Mouse (Mus musculus) urinary bladder, postnatal 14 days (tissue): ENCODE measurements around the gene Klhl31.

Source experiments
- DNase-seq: peaks from one replicate; pipeline ENCODE4 v3.0.0; 2021; ENCODE audit warnings: low spot score

Gene Klhl31

DNA sequence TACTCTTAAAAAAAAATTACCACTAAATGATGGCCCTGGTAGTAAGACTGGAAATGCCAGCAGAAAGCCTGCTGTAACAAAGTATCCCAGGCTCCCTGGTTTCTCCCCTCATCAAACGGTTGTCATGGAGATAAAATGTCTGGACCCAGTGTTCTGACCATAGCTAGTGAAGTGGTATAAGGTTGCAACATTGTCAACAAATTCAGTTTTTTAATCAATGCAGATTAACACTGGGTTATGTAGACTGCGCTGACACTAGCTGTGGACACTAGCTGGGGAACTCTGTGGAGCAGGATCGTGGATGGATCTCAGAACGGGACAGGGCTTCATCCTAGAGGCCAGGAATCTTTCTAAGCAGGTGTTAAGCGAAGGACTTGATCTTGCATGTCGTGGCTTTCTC is 70.2 kb downstream of the Klhl31 start:
- DNase-seq, result no peak

DNA sequence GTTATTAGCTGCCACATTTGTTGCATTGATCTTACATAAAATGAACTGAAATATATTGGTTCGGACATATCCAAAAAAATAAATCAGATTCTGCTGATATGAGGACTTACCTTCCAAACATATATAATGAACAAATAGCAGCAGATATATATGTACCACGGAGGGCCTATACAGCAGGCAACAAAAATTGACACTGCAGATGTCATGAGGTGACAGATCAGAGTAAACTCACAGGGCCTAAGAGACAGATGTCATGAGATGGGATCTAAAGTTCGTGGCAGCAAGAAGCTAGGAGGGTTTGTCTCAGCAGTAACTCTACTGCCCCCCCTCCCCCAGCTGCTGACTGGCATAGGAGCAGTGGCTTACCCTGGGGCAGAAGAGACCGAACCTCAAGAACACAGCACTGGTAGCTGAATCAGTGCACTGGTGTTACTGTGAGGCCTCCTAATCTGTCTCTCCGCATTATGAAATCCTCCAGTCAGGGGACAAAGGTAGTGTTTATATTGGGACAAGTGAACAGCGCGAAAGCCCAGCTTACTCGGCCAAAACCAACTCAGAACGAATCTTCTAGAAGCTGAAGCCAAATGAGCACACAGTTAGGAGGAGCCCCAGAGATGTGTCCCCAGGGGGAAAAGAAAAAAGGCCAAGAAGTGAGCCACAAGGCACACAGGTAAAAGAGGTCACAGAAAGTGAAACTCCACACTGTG is 71.3 kb downstream of the Klhl31 start:
- DNase-seq, result no peak

DNA sequence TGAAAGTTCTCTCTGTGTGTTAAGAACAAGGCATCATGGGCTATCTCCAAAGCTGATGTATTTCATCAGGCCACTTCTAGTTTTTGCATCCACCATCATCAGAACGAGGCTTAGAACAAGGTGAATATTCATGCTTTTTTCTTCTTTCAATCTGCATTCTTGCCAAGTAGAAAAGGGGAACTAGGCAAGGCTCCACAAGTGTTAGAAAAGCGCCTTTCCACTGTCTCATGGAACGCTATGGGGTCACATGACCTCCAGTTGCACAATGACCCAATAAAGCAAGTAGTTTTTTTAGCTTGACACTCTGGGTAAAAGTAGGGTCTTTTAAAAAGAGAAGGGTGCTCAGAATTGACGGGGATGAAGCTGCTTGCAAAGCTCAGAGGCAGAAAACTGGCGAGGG is 72.7 kb downstream of the Klhl31 start:
- DNase-seq, result no peak
